Mouse (Mus musculus): ENCODE results near the gene Pakap. TPM values are rescaled to one million over a fixed set of nuclear protein-coding genes. Genes with fewer than 3 reads are reported as not detected.

Gene Pakap
- polyA plus RNA-seq, 1 experiment from 2014 or later, result 17.8 TPM

- H3K4me2 ChIP-seq, result no peak overlapping the region
- no peaks in the 10 kb centered on the region for H3K9me3 ChIP-seq (replicated peaks)
- H3K36me3 ChIP-seq, result peaks cover 33% of the 10 kb centered on the region
- H3K4me3 ChIP-seq (replicated peaks), result no peak overlapping the region
- no peak overlapping the region for H3K27ac ChIP-seq
- H3K4me1 ChIP-seq, result peaks cover 35% of the 10 kb centered on the region
- no peaks in the 10 kb centered on the region for H3K27me3 ChIP-seq
- ATAC-seq (replicated peaks; ENCODE audit: low FRiP score), result peak; percentile 59; the same call in 1 of the 2 replicates
- no peak overlapping the region for H3K9ac ChIP-seq
- WGBS, result 31% methylated on average over 6 of the region's 6 CpGs
Measured at GRCm38 (mm10) chr4:57861166-57861565, 293.2 kb downstream of the Pakap start.

GRCm38 (mm10) chr4:57861856-57862255, 293.9 kb downstream of the Pakap start:
- WGBS, result 24% methylated on average over 8 of the region's 8 CpGs
- peak; percentile 34; the same call in 1 of the 2 replicates for ATAC-seq (replicated peaks; ENCODE audit: low FRiP score)
- H3K36me3 ChIP-seq, result peaks cover 26% of the 10 kb centered on the region
- H3K27ac ChIP-seq, result peak overlapping the region; percentile 76
- H3K4me3 ChIP-seq (replicated peaks), result no peak overlapping the region
- no peak overlapping the region for H3K9ac ChIP-seq
- H3K4me1 ChIP-seq, result peaks cover 42% of the 10 kb centered on the region
- H3K4me2 ChIP-seq, result 0 out of 2 replicates have a peak overlapping the region, but pooled peaks have one; percentile 4
- H3K27me3 ChIP-seq, result no peaks in the 10 kb centered on the region
- H3K9me3 ChIP-seq (replicated peaks), result no peaks in the 10 kb centered on the region

- 40% methylated on average over 9 of the region's 9 CpGs for WGBS
- peak; percentile 41 for ATAC-seq (replicated peaks; ENCODE audit: low FRiP score)
- Histone ChIP-seq H3K4me2 (peak overlapping the region; percentile 4; the same call in 1 of the 2 replicates), H3K9me3 (replicated peaks) (no peaks in the 10 kb centered on the region), H3K27ac (peak overlapping the region; percentile 76), H3K4me1 (peaks cover 46% of the 10 kb centered on the region), H3K9ac (no peak overlapping the region), H3K27me3 (no peaks in the 10 kb centered on the region), H3K4me3 (replicated peaks) (no peak overlapping the region), H3K36me3 (peaks cover 20% of the 10 kb centered on the region)
Measured at GRCm38 (mm10) chr4:57862269-57862986, 294.4 kb downstream of the Pakap start.

- 16% methylated on average over 2 of the region's 2 CpGs for WGBS
- 0 out of 2 replicates have a peak overlapping the region, but pooled peaks have one; percentile 16 for H3K27ac ChIP-seq
- no peak for ATAC-seq (replicated peaks; ENCODE audit: low FRiP score)
Measured at GRCm38 (mm10) chr4:57866088-57866487, 298.1 kb downstream of the Pakap start.

GRCm38 (mm10) chr4:57866990-57867389, 299.0 kb downstream of the Pakap start:
- H3K27ac ChIP-seq, result no peak overlapping the region
- no peak overlapping the region for H3K4me2 ChIP-seq
- H3K4me3 ChIP-seq (replicated peaks), result no peak overlapping the region
- H3K27me3 ChIP-seq, result no peaks in the 10 kb centered on the region
- H3K9ac ChIP-seq, result no peak overlapping the region
- no peaks in the 10 kb centered on the region for H3K36me3 ChIP-seq
- no peaks in the 10 kb centered on the region for H3K9me3 ChIP-seq (replicated peaks)
- WGBS, result 42% methylated on average over 9 of the region's 9 CpGs
- ATAC-seq (replicated peaks; ENCODE audit: low FRiP score), result no peak
- peaks cover 29% of the 10 kb centered on the region for H3K4me1 ChIP-seq

More at GRCm38 (mm10) chr4:57866088-57866487, 298.1 kb downstream of the Pakap start:
- no peak overlapping the region for H3K4me2 ChIP-seq
- H3K36me3 ChIP-seq, result no peaks in the 10 kb centered on the region
- H3K27me3 ChIP-seq, result no peaks in the 10 kb centered on the region
- H3K4me1 ChIP-seq, result peaks cover 34% of the 10 kb centered on the region
- no peak overlapping the region for H3K9ac ChIP-seq
- H3K4me3 ChIP-seq (replicated peaks), result no peak overlapping the region
- H3K9me3 ChIP-seq (replicated peaks), result no peaks in the 10 kb centered on the region

- H3K27ac ChIP-seq, result no peak overlapping the region
- H3K9ac ChIP-seq, result no peak overlapping the region
- no peaks in the 10 kb centered on the region for H3K27me3 ChIP-seq
- H3K4me2 ChIP-seq, result no peak overlapping the region
- no peak overlapping the region for H3K4me3 ChIP-seq (replicated peaks)
- ATAC-seq (replicated peaks; ENCODE audit: low FRiP score), result no peak
- peaks cover 24% of the 10 kb centered on the region for H3K4me1 ChIP-seq
- 49% methylated on average over 10 of the region's 10 CpGs for WGBS
- no peaks in the 10 kb centered on the region for H3K9me3 ChIP-seq (replicated peaks)
- H3K36me3 ChIP-seq, result no peaks in the 10 kb centered on the region
Measured at GRCm38 (mm10) chr4:57867454-57867853, 299.5 kb downstream of the Pakap start.

- H3K9me3 ChIP-seq (replicated peaks), result no peaks in the 10 kb centered on the region
- no peak for ATAC-seq (replicated peaks; ENCODE audit: low FRiP score)
- WGBS, result 92% methylated on average over 5 of the region's 5 CpGs
- no peak overlapping the region for H3K9ac ChIP-seq
- no peaks in the 10 kb centered on the region for H3K27me3 ChIP-seq
- H3K4me1 ChIP-seq, result peaks cover 13% of the 10 kb centered on the region
- H3K4me2 ChIP-seq, result no peak overlapping the region
- H3K36me3 ChIP-seq, result no peaks in the 10 kb centered on the region
- no peak overlapping the region for H3K27ac ChIP-seq
- no peak overlapping the region for H3K4me3 ChIP-seq (replicated peaks)
Measured at GRCm38 (mm10) chr4:57879137-57879536, 311.2 kb downstream of the Pakap start.

- no peak for ATAC-seq (replicated peaks; ENCODE audit: low FRiP score)
- no peak overlapping the region for H3K27ac ChIP-seq
- H3K9ac ChIP-seq, result no peak overlapping the region
- peaks cover 14% of the 10 kb centered on the region for H3K4me1 ChIP-seq
- WGBS, result 14% methylated on average over 6 of the region's 6 CpGs
- no peaks in the 10 kb centered on the region for H3K9me3 ChIP-seq (replicated peaks)
- H3K36me3 ChIP-seq, result no peaks in the 10 kb centered on the region
- H3K4me3 ChIP-seq (replicated peaks), result no peak overlapping the region
- no peaks in the 10 kb centered on the region for H3K27me3 ChIP-seq
- H3K4me2 ChIP-seq, result no peak overlapping the region
Measured at GRCm38 (mm10) chr4:57879804-57880357, 311.9 kb downstream of the Pakap start.

GRCm38 (mm10) chr4:57883520-57884421, 315.8 kb downstream of the Pakap start:
- H3K9me3 ChIP-seq (replicated peaks), result no peaks in the 10 kb centered on the region
- ATAC-seq (replicated peaks; ENCODE audit: low FRiP score), result no peak
- no peak overlapping the region for H3K4me2 ChIP-seq
- H3K9ac ChIP-seq, result no peak overlapping the region
- no peak overlapping the region for H3K4me3 ChIP-seq (replicated peaks)
- no peaks in the 10 kb centered on the region for H3K27me3 ChIP-seq
- H3K27ac ChIP-seq, result no peak overlapping the region
- H3K36me3 ChIP-seq, result no peaks in the 10 kb centered on the region
- peaks cover 22% of the 10 kb centered on the region for H3K4me1 ChIP-seq
- 62% methylated on average over 7 of the region's 7 CpGs for WGBS

- no peak overlapping the region for H3K27ac ChIP-seq
- no peaks in the 10 kb centered on the region for H3K27me3 ChIP-seq
- ATAC-seq (replicated peaks; ENCODE audit: low FRiP score), result no peak
- no peaks in the 10 kb centered on the region for H3K9me3 ChIP-seq (replicated peaks)
- H3K36me3 ChIP-seq, result no peaks in the 10 kb centered on the region
- H3K4me1 ChIP-seq, result peaks cover 22% of the 10 kb centered on the region
- 86% methylated on average over 3 of the region's 3 CpGs for WGBS
- no peak overlapping the region for H3K4me3 ChIP-seq (replicated peaks)
- no peak overlapping the region for H3K4me2 ChIP-seq
- H3K9ac ChIP-seq, result no peak overlapping the region
Measured at GRCm38 (mm10) chr4:57884511-57884910, 316.5 kb downstream of the Pakap start.

GRCm38 (mm10) chr4:57885186-57885585, 317.2 kb downstream of the Pakap start:
- Histone ChIP-seq H3K9ac (no peak overlapping the region), H3K27ac (no peak overlapping the region), H3K4me3 (replicated peaks) (no peak overlapping the region), H3K36me3 (no peaks in the 10 kb centered on the region), H3K9me3 (replicated peaks) (no peaks in the 10 kb centered on the region), H3K4me2 (no peak overlapping the region), H3K27me3 (no peaks in the 10 kb centered on the region), H3K4me1 (peaks cover 19% of the 10 kb centered on the region)
- 65% methylated on average over 2 of the region's 2 CpGs for WGBS
- no peak for ATAC-seq (replicated peaks; ENCODE audit: low FRiP score)

Measured in kidney, embryonic 15.5 days (tissue).